Mouse (Mus musculus): ENCODE data around the gene Kcnk5. TPM values are rescaled to one million over a fixed set of nuclear protein-coding genes. Genes with fewer than 3 reads are reported as not detected.
A peak's percentile ranks its signal among the peaks of the same experiment; 100 is the strongest.

Kcnk5 gene
- polyA plus RNA-seq, 1 experiment = not detected

GRCm38 (mm10) chr14:20149127-20150080 lies 32.2 kb downstream of the Kcnk5 start:
- Histone ChIP-seq H3K27ac (ENCODE audit: insufficient read depth, low read depth, low read length) (no peak overlapping the region), H3K4me3 (ENCODE audit: insufficient read depth, low read depth, low read length) (no peak overlapping the region), H3K4me1 (ENCODE audit: control insufficient read depth, insufficient read depth, low read length) (no peaks in the 10 kb centered on the region)
- no peak for TF ChIP-seq POLR2A (IDR thresholded peaks at IDR 0.05; ENCODE audit: insufficient read depth, low read depth, low read length)
- TF ChIP-seq CTCF (IDR thresholded peaks at IDR 0.05; ENCODE audit: insufficient read depth, low read depth, low read length) = no peak
- WGBS = 92% methylated on average over 22 of the region's 22 CpGs

GRCm38 (mm10) chr14:20148514-20148913 lies 33.1 kb downstream of the Kcnk5 start:
- TF ChIP-seq POLR2A (IDR thresholded peaks at IDR 0.05; ENCODE audit: insufficient read depth, low read depth, low read length) = no peak
- no peak for TF ChIP-seq CTCF (IDR thresholded peaks at IDR 0.05; ENCODE audit: insufficient read depth, low read depth, low read length)
- WGBS = 96% methylated on average over 11 of the region's 11 CpGs
- no peak overlapping the region for H3K4me3 ChIP-seq (ENCODE audit: insufficient read depth, low read depth, low read length)
- no peak overlapping the region for H3K27ac ChIP-seq (ENCODE audit: insufficient read depth, low read depth, low read length)
- H3K4me1 ChIP-seq (ENCODE audit: control insufficient read depth, insufficient read depth, low read length) = peaks cover 3% of the 10 kb centered on the region; the same call in 1 of the 2 replicates

- no peak for TF ChIP-seq POLR2A (IDR thresholded peaks at IDR 0.05; ENCODE audit: insufficient read depth, low read depth, low read length)
- no peak for TF ChIP-seq CTCF (IDR thresholded peaks at IDR 0.05; ENCODE audit: insufficient read depth, low read depth, low read length)
- Histone ChIP-seq H3K4me3 (ENCODE audit: insufficient read depth, low read depth, low read length) (no peak overlapping the region), H3K27ac (ENCODE audit: insufficient read depth, low read depth, low read length) (no peak overlapping the region), H3K4me1 (ENCODE audit: control insufficient read depth, insufficient read depth, low read length) (peaks cover 3% of the 10 kb centered on the region; the same call in 1 of the 2 replicates)
- 92% methylated on average over 7 of the region's 7 CpGs for WGBS
Observed at GRCm38 (mm10) chr14:20147854-20148253, 33.8 kb downstream of the Kcnk5 start.

GRCm38 (mm10) chr14:20144093-20144492 lies 37.5 kb downstream of the Kcnk5 start:
- TF ChIP-seq POLR2A (IDR thresholded peaks at IDR 0.05; ENCODE audit: insufficient read depth, low read depth, low read length) (no peak), CTCF (IDR thresholded peaks at IDR 0.05; ENCODE audit: insufficient read depth, low read depth, low read length) (no peak)
- 0 out of 2 replicates have a peak overlapping the region, but pooled peaks have one; percentile 18 for H3K27ac ChIP-seq (ENCODE audit: insufficient read depth, low read depth, low read length)
- peaks cover 3% of the 10 kb centered on the region; the same call in 1 of the 2 replicates for H3K4me1 ChIP-seq (ENCODE audit: control insufficient read depth, insufficient read depth, low read length)
- no peak overlapping the region for H3K4me3 ChIP-seq (ENCODE audit: insufficient read depth, low read depth, low read length)
- WGBS = 55% methylated on average over 4 of the region's 4 CpGs

GRCm38 (mm10) chr14:20138484-20139355 lies 42.9 kb downstream of the Kcnk5 start, which contains the start of gene Saysd1:
Saysd1 (minus strand) TSS chr14:20138534.
- Histone ChIP-seq H3K27ac (ENCODE audit: insufficient read depth, low read depth, low read length) (no peak within 1 kb of the TSS), H3K4me1 (ENCODE audit: control insufficient read depth, insufficient read depth, low read length) (no peaks in the 10 kb centered on the region), H3K4me3 (ENCODE audit: insufficient read depth, low read depth, low read length) (no peak within 1 kb of the TSS)
- 82% methylated on average over 16 of the region's 16 CpGs for WGBS
- TF ChIP-seq CTCF (IDR thresholded peaks at IDR 0.05; ENCODE audit: insufficient read depth, low read depth, low read length) (no peak), POLR2A (IDR thresholded peaks at IDR 0.05; ENCODE audit: insufficient read depth, low read depth, low read length) (no peak)

- Histone ChIP-seq H3K4me1 (ENCODE audit: control insufficient read depth, insufficient read depth, low read length) (no peaks in the 10 kb centered on the region), H3K27ac (ENCODE audit: insufficient read depth, low read depth, low read length) (no peak overlapping the region), H3K4me3 (ENCODE audit: insufficient read depth, low read depth, low read length) (no peak overlapping the region)
- TF ChIP-seq CTCF (IDR thresholded peaks at IDR 0.05; ENCODE audit: insufficient read depth, low read depth, low read length) (no peak), POLR2A (IDR thresholded peaks at IDR 0.05; ENCODE audit: insufficient read depth, low read depth, low read length) (no peak)
- WGBS = 95% methylated on average over 10 of the region's 10 CpGs
Observed at GRCm38 (mm10) chr14:20134965-20135671, 46.5 kb downstream of the Kcnk5 start.

GRCm38 (mm10) chr14:20128162-20128561 lies 53.4 kb downstream of the Kcnk5 start:
- Histone ChIP-seq H3K4me3 (ENCODE audit: insufficient read depth, low read depth, low read length) (no peak overlapping the region), H3K27ac (ENCODE audit: insufficient read depth, low read depth, low read length) (no peak overlapping the region), H3K4me1 (ENCODE audit: control insufficient read depth, insufficient read depth, low read length) (no peaks in the 10 kb centered on the region)
- TF ChIP-seq CTCF (IDR thresholded peaks at IDR 0.05; ENCODE audit: insufficient read depth, low read depth, low read length) (no peak), POLR2A (IDR thresholded peaks at IDR 0.05; ENCODE audit: insufficient read depth, low read depth, low read length) (no peak)
- WGBS = 87% methylated on average over 6 of the region's 6 CpGs

- WGBS = 85% methylated on average over 15 of the region's 15 CpGs
- no peak for TF ChIP-seq POLR2A (IDR thresholded peaks at IDR 0.05; ENCODE audit: insufficient read depth, low read depth, low read length)
- no peak for TF ChIP-seq CTCF (IDR thresholded peaks at IDR 0.05; ENCODE audit: insufficient read depth, low read depth, low read length)
- no peaks in the 10 kb centered on the region for H3K4me1 ChIP-seq (ENCODE audit: control insufficient read depth, insufficient read depth, low read length)
- H3K4me3 ChIP-seq (ENCODE audit: insufficient read depth, low read depth, low read length) = no peak overlapping the region
- no peak overlapping the region for H3K27ac ChIP-seq (ENCODE audit: insufficient read depth, low read depth, low read length)
Observed at GRCm38 (mm10) chr14:20127406-20128087, 54.1 kb downstream of the Kcnk5 start.
